Mouse (Mus musculus): ENCODE measurements at regions not wholly inside any gene's neighbourhood (a gene's known extent, or its start where the extent isn't known, plus 50 kb on each side); places are given as distances from the start of the nearest gene placed in this dataset.

DNA sequence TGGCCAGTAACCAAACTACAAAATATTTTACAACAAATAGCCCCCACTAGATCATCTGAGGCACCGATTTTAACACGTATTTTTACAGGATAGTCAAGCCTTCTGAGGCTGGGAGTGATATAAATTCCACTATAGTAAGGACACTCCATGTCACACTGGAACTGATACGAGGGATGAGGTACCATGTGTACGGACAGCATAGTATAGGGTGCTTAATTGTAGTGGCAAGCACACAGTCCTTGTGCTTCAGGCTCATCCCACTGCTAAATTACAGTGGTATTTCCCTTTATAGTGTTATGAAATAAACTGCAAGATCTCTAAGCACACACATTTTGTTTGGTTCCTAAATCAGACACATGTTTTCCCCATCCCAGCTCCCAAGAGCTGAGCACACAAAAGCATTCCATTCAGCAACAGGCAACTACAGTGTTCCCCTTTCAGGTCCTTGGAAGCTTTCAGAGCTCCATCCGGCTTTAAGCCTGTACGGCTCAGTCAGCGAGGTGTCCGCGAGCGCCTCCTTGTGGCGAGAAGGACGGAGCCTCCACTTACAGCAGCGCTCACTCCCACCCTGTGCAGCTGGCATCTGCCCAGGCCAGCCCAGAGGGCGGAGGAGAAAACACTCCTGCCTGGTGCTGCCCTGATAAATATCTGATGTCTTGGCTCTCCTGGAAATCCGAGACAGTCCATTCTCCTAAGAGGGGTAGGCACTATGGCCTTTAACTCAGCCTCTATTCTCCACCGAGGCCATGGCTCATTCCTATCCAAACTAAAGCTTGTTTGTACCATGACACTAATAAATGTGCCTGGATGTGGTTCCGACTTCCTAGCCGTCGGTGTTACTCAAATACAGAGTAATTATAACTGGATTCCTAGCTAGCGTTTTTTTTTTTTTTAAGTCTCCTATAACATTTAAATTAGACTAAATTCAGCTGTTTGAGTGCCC lies 348.3 kb upstream of the G2e3 start:
- no peak overlapping the region for H3K9ac ChIP-seq (replicated peaks; ENCODE audit: low read length)
- H3K36me3 ChIP-seq (ENCODE audit: control insufficient read depth, insufficient read depth, low read length), result no peaks in the 10 kb centered on the region
- H3K4me2 ChIP-seq (ENCODE audit: low read length), result no peak overlapping the region
- 0 out of 2 replicates have a peak overlapping the region, but pooled peaks have one; percentile 2 for H3K27ac ChIP-seq (replicated peaks; ENCODE audit: low read depth, low read length)
- no peak overlapping the region for H3K4me3 ChIP-seq (replicated peaks; ENCODE audit: low read depth, low read length)
- peak; percentile 79 for ATAC-seq (ENCODE audit: low FRiP score, low TSS enrichment)
- peak; percentile 91 for DNase-seq
- H3K9me3 ChIP-seq (ENCODE audit: control insufficient read depth, low read length), result no peaks in the 10 kb centered on the region
- WGBS, result 32% methylated on average over 20 of the region's 20 CpGs
- H3K4me1 ChIP-seq (ENCODE audit: control insufficient read depth, insufficient read depth, low read length), result peaks cover 28% of the 10 kb centered on the region
- H3K27me3 ChIP-seq (ENCODE audit: control insufficient read depth, insufficient read depth, low read length), result peaks cover 37% of the 10 kb centered on the region

DNA sequence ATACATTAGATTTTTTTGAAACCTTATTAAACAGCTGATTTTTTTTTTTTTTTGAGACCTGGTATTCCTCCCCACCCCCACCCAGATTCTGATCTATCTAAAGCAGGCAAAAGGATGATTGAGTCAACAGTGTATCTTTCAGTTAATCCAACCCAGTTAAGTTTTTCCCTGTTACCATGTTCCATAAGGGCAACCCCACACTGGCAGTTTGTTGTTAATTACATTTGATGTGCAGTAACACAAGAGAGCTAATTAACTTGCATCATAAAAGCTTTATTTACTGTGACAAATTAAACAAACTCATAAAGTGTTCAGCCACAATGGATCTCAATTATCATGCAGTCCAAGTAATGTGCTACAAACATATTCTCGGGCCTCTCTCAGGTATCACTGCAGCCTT lies 346.8 kb upstream of the Prkd1 start:
- WGBS, result 86% methylated on average over 1 of the region's 1 CpGs
- H3K4me2 ChIP-seq (ENCODE audit: low read length), result no peak overlapping the region

DNA sequence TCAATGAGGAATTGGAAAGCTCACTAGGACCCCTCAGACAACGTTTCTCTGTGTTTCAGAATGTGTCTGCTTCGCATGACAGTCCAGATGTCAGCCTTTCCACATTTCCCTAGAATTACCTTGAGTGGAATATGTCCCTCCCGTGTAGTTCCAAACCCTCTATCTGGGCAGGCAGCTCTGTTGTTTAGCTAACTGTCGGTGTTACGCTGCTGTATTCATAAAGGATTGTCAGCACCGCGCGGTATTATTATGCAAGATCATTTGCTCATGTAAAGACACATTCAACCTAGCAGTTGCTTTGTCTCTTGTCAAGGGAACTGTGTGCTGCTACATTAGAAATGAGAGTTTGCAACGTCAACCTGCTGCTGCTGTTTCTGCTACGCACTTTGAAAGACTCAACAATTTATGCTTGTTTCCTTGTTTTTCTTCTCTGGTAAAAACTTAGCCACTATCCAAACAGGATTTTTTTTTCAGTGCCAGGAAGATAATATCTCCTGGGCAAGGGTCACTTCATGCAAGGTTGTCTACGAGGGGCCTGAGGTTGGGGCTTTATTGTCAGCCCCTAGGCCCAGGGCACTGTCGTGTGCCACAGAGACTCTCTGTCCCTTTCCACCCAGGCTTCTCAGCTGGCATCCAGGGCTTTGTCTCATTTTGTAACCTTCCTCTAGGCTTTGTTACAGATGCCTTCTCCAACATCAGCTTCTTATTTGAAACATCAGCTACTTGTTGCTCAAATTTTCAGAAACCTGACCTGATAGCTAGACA lies 340.8 kb upstream of the Prkd1 start:
- WGBS, result 37% methylated on average over 12 of the region's 12 CpGs
- Histone ChIP-seq H3K4me2 (ENCODE audit: low read length) (no peak overlapping the region), H3K9me3 (ENCODE audit: control insufficient read depth, low read length) (no peaks in the 10 kb centered on the region), H3K9ac (replicated peaks; ENCODE audit: low read length) (no peak overlapping the region), H3K4me1 (ENCODE audit: control insufficient read depth, insufficient read depth, low read length) (no peaks in the 10 kb centered on the region), H3K27ac (replicated peaks; ENCODE audit: low read depth, low read length) (no peak overlapping the region), H3K36me3 (ENCODE audit: control insufficient read depth, insufficient read depth, low read length) (no peaks in the 10 kb centered on the region), H3K27me3 (ENCODE audit: control insufficient read depth, insufficient read depth, low read length) (peaks cover 14% of the 10 kb centered on the region), H3K4me3 (replicated peaks; ENCODE audit: low read depth, low read length) (no peak overlapping the region)
- no peak for ATAC-seq (ENCODE audit: low FRiP score, low TSS enrichment)
- DNase-seq, result peak; percentile 41

More for the DNA sequence above, 346.8 kb upstream of the Prkd1 start:
- DNase-seq, result no peak
- ATAC-seq (ENCODE audit: low FRiP score, low TSS enrichment), result no peak
- Histone ChIP-seq H3K9ac (replicated peaks; ENCODE audit: low read length) (no peak overlapping the region), H3K4me3 (replicated peaks; ENCODE audit: low read depth, low read length) (no peak overlapping the region), H3K4me1 (ENCODE audit: control insufficient read depth, insufficient read depth, low read length) (peaks cover 12% of the 10 kb centered on the region), H3K9me3 (ENCODE audit: control insufficient read depth, low read length) (no peaks in the 10 kb centered on the region), H3K27me3 (ENCODE audit: control insufficient read depth, insufficient read depth, low read length) (peaks cover 38% of the 10 kb centered on the region), H3K27ac (replicated peaks; ENCODE audit: low read depth, low read length) (no peak overlapping the region), H3K36me3 (ENCODE audit: control insufficient read depth, insufficient read depth, low read length) (no peaks in the 10 kb centered on the region)

DNA sequence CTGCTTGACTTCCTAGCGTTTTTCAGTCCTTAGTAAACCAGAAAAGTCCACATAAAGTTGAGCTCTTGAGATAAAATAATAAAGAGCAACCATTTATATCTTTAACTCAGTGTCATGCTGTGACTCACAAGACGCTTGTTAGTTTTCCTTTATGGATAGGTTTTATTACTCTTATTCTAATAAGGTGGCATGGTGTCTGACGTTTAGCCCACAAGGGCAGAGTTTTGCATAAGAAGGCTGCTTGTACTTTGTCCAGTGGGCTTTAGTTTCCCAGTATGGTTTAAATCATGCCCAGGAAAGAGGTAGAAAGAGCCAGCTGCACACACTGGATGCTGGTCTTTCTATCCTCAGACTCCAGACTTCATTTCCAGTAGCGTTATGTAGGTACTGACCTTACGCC lies 332.4 kb upstream of the Prkd1 start:
- no peak for DNase-seq
- no peak overlapping the region for H3K4me2 ChIP-seq (ENCODE audit: low read length)
- no peaks in the 10 kb centered on the region for H3K9me3 ChIP-seq (ENCODE audit: control insufficient read depth, low read length)
- no peaks in the 10 kb centered on the region for H3K36me3 ChIP-seq (ENCODE audit: control insufficient read depth, insufficient read depth, low read length)
- no peak for ATAC-seq (ENCODE audit: low FRiP score, low TSS enrichment)
- H3K27ac ChIP-seq (replicated peaks; ENCODE audit: low read depth, low read length), result no peak overlapping the region
- H3K4me1 ChIP-seq (ENCODE audit: control insufficient read depth, insufficient read depth, low read length), result no peaks in the 10 kb centered on the region
- H3K4me3 ChIP-seq (replicated peaks; ENCODE audit: low read depth, low read length), result no peak overlapping the region
- H3K27me3 ChIP-seq (ENCODE audit: control insufficient read depth, insufficient read depth, low read length), result 0 out of 2 replicates have a peak, but pooled peaks cover 4% of the 10 kb centered on the region
- H3K9ac ChIP-seq (replicated peaks; ENCODE audit: low read length), result no peak overlapping the region
- 85% methylated on average over 5 of the region's 5 CpGs for WGBS

DNA sequence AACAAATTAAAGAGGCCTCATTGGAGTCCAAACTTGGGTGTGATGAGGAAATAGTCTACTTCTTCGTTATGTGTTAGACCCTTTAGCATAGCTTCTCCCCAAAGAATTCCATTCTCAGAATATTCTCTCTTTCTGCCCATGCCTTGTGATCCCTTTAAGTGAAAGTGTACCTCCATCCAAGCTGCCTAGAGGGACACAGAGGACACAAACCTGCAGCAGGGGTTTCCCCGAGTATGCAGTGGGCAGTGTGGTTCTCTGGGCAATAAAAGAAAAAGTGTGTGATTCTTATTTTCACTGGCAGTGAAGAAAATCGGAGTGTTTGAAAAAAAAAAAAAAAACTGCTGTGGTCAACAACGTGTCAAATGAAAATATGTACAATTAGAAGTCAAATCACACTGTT lies 331.9 kb upstream of the Prkd1 start:
- H3K9me3 ChIP-seq (ENCODE audit: control insufficient read depth, low read length), result no peaks in the 10 kb centered on the region
- no peak for DNase-seq
- H3K4me1 ChIP-seq (ENCODE audit: control insufficient read depth, insufficient read depth, low read length), result no peaks in the 10 kb centered on the region
- H3K27ac ChIP-seq (replicated peaks; ENCODE audit: low read depth, low read length), result no peak overlapping the region
- H3K27me3 ChIP-seq (ENCODE audit: control insufficient read depth, insufficient read depth, low read length), result 0 out of 2 replicates have a peak, but pooled peaks cover 4% of the 10 kb centered on the region
- H3K4me3 ChIP-seq (replicated peaks; ENCODE audit: low read depth, low read length), result no peak overlapping the region
- no peaks in the 10 kb centered on the region for H3K36me3 ChIP-seq (ENCODE audit: control insufficient read depth, insufficient read depth, low read length)
- no peak overlapping the region for H3K4me2 ChIP-seq (ENCODE audit: low read length)
- ATAC-seq (ENCODE audit: low FRiP score, low TSS enrichment), result no peak
- WGBS, result 78% methylated on average over 4 of the region's 4 CpGs
- no peak overlapping the region for H3K9ac ChIP-seq (replicated peaks; ENCODE audit: low read length)

- no peaks in the 10 kb centered on the region for H3K27me3 ChIP-seq (ENCODE audit: control insufficient read depth, insufficient read depth, low read length)
- H3K4me2 ChIP-seq (ENCODE audit: low read length), result no peak overlapping the region
- H3K36me3 ChIP-seq (ENCODE audit: control insufficient read depth, insufficient read depth, low read length), result no peaks in the 10 kb centered on the region
- H3K9ac ChIP-seq (replicated peaks; ENCODE audit: low read length), result no peak overlapping the region
- H3K27ac ChIP-seq (replicated peaks; ENCODE audit: low read depth, low read length), result no peak overlapping the region
- WGBS, result 85% methylated on average over 1 of the region's 1 CpGs
- DNase-seq (no peak), ATAC-seq (ENCODE audit: low FRiP score, low TSS enrichment) (no peak)
- H3K4me1 ChIP-seq (ENCODE audit: control insufficient read depth, insufficient read depth, low read length), result no peaks in the 10 kb centered on the region
- H3K9me3 ChIP-seq (ENCODE audit: control insufficient read depth, low read length), result no peaks in the 10 kb centered on the region
- H3K4me3 ChIP-seq (replicated peaks; ENCODE audit: low read depth, low read length), result no peak overlapping the region
Measured at GRCm38 (mm10) chr12:50970759-50971122, 321.8 kb upstream of the Prkd1 start.

GRCm38 (mm10) chr12:50969887-50970758 lies 321.2 kb upstream of the Prkd1 start:
- 35% methylated on average over 4 of the region's 4 CpGs for WGBS
- Histone ChIP-seq H3K9ac (replicated peaks; ENCODE audit: low read length) (no peak overlapping the region), H3K4me1 (ENCODE audit: control insufficient read depth, insufficient read depth, low read length) (no peaks in the 10 kb centered on the region), H3K27me3 (ENCODE audit: control insufficient read depth, insufficient read depth, low read length) (no peaks in the 10 kb centered on the region), H3K4me3 (replicated peaks; ENCODE audit: low read depth, low read length) (no peak overlapping the region), H3K9me3 (ENCODE audit: control insufficient read depth, low read length) (no peaks in the 10 kb centered on the region), H3K27ac (replicated peaks; ENCODE audit: low read depth, low read length) (0 out of 2 replicates have a peak overlapping the region, but pooled peaks have one; percentile 38), H3K4me2 (ENCODE audit: low read length) (no peak overlapping the region), H3K36me3 (ENCODE audit: control insufficient read depth, insufficient read depth, low read length) (no peaks in the 10 kb centered on the region)
- DNase-seq (peak; percentile 51), ATAC-seq (ENCODE audit: low FRiP score, low TSS enrichment) (no peak)

DNA sequence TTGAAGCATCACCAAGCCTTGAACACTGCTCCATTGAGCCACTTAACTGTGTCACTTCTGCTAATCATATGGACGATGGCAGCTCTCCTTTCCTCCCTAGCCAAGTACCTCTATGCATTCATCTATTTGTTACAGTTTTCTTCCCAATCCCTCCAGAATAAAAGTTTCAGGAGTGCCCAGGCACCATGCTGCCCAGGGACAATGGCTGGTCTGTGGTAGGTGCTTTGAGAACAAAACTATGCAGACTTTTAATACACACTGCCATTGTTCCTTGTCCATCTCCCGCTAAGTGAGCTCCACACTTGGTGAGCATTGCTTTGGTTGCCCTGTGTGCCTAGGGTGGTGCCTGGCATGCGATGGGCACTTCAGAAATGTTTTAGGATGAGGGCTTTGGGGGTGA lies 320.5 kb upstream of the Prkd1 start:
- no peaks in the 10 kb centered on the region for H3K27me3 ChIP-seq (ENCODE audit: control insufficient read depth, insufficient read depth, low read length)
- 22% methylated on average over 3 of the region's 3 CpGs for WGBS
- H3K27ac ChIP-seq (replicated peaks; ENCODE audit: low read depth, low read length), result no peak overlapping the region
- ATAC-seq (ENCODE audit: low FRiP score, low TSS enrichment) (no peak), DNase-seq (no peak)
- H3K36me3 ChIP-seq (ENCODE audit: control insufficient read depth, insufficient read depth, low read length), result no peaks in the 10 kb centered on the region
- H3K4me3 ChIP-seq (replicated peaks; ENCODE audit: low read depth, low read length), result no peak overlapping the region
- no peaks in the 10 kb centered on the region for H3K9me3 ChIP-seq (ENCODE audit: control insufficient read depth, low read length)
- no peak overlapping the region for H3K4me2 ChIP-seq (ENCODE audit: low read length)
- no peak overlapping the region for H3K9ac ChIP-seq (replicated peaks; ENCODE audit: low read length)
- no peaks in the 10 kb centered on the region for H3K4me1 ChIP-seq (ENCODE audit: control insufficient read depth, insufficient read depth, low read length)

Data from midbrain, embryonic 14.5 days (tissue).